Mouse (Mus musculus) megakaryocyte progenitor cell, adult 5-6 weeks (primary cell): Measurements from ENCODE around the gene Cflar. TPM values are rescaled to one million over a fixed set of nuclear protein-coding genes. Genes with fewer than 3 reads are reported as not detected.
A peak's percentile ranks its signal among the peaks of the same experiment; 100 is the strongest.

Experiments
- ATAC-seq: replicated peaks from 2 replicates; pipeline ENCODE4 v1.8.0; 2016; ENCODE audit warnings: mild to moderate bottlenecking, moderate TSS enrichment, inconsistent platforms; ENCODE audit not compliant: poor library complexity
- total RNA-seq, 2 experiments: library from RNA; stranded (forward) in 1 of 2; stranded (reverse) in 1 of 2; fragments of 157-497, 149-512 nt in 1 of 2; fragments of 200-1000 nt in 1 of 2; gene quantifications; 2 replicates each; pipeline versions ENCODE4 v1.2.3 to v1.2.4; 2015 to 2017

The Cflar gene
- total RNA-seq, 2 experiments from 2014 or later: 71.6 to 87.5 TPM

GRCm38 (mm10) chr1:58712076-58713061 lies 1.1 kb downstream of the Cflar start:
- peak; percentile 62 for ATAC-seq

DNA sequence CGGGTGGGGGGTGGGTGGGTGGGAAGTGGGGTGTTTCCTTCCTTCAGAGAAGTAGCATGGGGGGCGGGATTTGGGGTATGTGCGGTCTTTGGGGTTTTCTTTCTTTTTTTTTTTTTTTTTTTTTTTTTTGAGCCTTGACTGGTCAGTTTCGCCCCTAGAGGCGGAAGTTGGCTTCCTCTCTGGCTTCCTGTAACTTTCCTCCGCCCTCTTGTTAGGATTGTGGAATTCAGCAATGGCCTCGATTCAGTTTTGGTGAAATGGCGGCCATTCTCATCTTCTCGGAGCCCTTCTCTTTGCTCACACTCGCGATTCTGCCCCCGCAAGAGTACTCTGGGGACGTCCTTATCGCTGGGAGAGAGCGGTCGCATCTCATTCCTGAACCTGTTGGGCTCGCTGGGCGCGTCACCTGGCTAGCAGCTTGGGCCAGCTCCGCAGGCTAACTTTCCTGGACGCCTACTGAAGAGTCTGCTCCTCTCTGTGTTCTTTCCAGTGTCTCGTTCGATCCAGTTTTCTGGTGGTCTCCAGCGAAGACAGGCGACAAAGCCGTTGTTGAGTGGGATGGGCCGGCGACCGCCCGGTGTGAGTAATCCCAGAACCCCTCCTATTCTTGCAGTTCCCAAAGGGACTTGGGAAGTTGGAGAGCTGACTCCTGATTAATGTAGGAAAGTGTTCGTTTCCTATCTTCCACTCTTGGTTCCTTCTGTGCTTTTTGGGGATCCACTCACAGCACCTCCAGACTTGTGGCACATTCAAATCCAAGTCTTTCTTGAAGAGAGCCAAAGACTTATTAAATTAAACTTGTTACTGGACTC lies 2.0 kb downstream of the Cflar start:
- peak; percentile 21 for ATAC-seq

DNA sequence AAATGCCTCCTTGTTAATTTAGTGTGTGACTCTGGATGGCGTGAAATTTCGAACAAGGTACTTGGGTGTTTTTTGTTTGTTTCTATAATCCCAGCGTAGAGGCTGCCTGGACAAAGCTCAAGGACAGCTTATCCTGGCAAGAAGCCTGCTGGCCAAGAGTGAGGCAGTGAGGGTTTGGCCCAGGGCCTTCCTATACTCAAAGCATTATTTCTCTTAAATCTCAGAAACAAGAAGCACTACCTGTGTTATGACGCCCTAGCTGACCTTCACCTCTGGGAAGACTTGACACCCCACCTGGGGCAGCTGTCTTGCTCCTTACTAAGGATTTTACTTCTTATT lies 2.6 kb downstream of the Cflar start:
- no peak for ATAC-seq

GRCm38 (mm10) chr1:58714361-58714760 lies 3.1 kb downstream of the Cflar start:
- no peak for ATAC-seq

GRCm38 (mm10) chr1:58715536-58715935 lies 4.2 kb downstream of the Cflar start:
- no peak for ATAC-seq

DNA sequence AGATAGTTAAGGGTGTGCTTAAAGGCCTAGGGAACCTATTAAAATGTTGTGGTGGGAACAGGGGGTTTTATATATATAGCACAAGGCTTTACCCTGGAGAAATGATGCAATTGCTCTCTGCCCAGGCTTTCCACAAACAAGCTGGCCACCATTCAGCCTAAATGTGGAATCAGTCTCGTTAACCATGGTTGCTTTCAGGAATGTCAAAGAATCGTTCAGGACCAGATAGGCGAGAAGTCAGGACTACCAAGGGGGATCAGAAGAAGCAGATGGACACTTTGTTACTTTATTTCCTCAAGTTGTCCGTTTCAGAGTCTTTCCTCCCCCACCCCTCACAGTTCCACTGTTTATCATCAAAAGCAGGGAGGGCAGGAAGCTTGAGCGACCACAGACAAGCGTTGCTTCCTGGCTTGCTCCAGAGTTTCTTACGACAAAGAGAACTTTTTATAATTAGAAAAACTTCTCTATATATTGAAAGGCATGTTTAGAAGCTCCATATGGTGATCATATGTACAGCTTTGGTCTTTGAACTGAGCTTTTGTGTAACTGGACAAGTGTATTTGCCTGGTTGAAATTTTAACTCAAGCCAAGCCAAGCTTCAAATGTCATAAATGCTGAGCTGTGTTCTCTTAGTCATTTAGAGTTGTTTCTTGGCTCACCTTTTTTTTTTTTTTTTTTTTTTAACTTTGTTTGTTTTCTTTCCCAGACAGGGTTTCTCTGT lies 5.0 kb downstream of the Cflar start:
- ATAC-seq: 0 out of 2 replicates have a peak, but pooled peaks have one; percentile 7

DNA sequence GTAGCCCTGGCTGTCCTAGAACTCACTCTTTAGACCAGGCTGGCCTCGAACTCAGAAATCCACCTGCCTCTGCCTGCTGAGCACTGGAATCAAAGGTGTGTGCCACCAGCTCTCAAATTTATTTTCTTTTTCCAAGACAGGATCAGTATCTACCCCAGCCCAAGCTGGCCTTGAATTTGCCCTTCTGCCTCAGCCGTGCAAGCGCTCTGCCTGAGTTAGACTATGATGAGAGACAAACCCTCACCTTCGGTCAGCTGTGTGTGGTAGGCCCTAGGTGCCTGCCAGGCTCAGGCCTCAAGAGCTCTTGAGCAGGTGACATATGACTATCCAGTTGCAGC lies 5.5 kb downstream of the Cflar start:
- ATAC-seq: no peak

DNA sequence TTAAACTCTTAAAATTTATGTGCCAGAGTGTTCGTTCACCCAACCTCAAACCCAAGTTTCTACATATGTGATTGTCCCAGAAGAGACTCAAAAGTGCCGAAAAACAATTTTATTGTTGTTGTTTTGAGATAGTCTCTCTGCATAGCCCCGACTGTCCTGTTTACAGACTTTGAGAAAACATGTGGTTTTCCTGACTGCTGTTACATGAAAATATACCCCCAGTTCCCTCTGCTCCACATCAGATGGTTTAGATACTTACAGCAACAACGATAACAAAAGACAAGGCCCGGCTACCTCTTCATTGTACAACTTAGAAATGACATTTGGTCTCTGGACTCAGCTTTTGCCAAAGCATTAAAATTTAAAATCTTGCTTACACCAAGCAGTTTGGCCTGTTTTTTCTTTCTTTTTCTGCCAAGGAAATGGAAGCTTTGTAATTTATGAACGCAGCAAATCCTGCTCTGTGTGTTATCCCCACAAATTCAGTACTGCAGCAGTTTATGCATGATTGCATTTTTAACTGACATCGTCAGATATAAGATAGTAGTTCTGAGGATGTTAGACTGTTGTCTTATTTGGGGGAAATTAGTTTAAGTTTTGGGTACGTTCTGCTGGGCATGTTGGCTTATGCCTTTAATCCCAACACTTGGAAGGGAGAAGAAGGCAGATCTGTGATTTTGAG lies 6.4 kb downstream of the Cflar start:
- no peak for ATAC-seq

- peak; percentile 21 for ATAC-seq
These were observed 8.1 kb downstream of the Cflar start for GRCm38 (mm10) chr1:58719356-58719945.

DNA sequence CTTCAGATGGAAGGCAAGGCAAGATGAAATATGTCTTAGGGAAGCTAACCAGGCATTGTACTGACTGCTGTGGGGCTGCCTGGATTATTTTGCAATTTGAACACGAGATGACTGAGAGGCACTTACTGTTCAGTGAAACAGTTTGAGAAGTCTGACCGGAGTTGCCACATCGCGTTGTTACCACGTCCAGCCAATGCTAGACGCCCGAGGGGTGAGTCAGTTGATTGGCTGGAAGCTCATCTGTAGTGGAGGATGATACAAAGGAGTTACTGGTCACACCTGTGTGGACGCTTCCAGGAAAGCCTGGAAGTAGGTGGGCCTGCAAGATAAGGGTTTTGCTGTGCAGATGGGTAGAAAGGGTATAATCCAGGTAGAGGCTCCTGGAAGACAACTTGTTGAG lies 8.8 kb downstream of the Cflar start:
- ATAC-seq: peak; percentile 61

DNA sequence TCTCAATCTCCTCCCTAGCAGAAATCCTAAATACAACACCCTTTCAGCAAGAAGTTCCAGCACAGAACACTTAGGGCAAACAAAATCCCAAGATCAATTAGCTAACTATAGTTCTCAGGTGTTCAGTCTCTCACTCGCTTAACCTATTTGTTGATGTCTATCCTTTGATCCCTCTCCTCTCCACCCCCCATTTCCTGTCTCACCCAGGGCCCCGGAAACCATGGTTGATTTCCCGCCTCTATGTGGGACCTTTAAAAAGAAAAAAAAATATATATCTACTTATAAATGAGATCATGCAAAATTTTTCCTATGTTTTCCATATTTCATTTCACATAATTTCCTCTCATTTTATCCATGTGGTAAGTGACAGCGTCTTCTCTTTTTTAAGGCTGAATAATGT lies 9.7 kb downstream of the Cflar start:
- no peak for ATAC-seq

GRCm38 (mm10) chr1:58722115-58722938 lies 11.0 kb downstream of the Cflar start:
- ATAC-seq: no peak

DNA sequence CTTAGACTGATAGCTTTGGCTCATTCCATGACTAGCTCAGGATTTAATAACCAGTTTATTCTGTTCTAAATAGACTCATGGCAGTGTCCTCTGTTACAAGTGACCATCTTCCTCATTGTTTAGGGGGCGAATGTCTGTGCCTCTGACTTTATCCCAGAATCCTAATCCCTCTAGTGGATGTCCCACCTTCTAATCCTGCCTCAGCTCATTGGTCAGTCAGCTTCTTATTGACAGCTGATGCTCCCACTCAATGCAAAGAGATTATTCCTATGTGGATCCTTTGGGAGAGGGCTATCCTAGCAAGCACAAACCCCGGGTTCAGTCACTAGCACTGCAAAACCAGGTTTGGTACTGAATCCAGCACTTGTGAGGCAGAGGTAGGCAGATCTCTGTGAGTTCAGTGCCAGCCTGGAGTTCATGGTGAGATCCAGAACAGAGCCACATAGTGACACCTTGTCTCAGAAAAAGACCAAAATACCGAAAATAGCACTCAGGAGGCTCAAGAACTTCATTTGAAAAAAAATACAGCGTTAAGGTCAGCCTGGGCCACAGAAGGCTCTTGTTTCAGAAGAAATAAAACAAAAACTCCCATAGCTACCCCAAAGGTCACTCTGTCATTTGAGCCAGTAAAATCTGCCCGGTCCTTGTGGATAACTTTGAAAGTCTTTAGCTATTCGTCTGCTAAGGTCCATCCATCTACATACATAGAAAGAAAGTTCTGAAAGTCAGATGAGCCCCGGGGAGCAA lies 11.9 kb downstream of the Cflar start:
- ATAC-seq: no peak

- no peak for ATAC-seq
These were observed 12.6 kb downstream of the Cflar start for GRCm38 (mm10) chr1:58723809-58724405.

- ATAC-seq: no peak
These were observed 13.2 kb downstream of the Cflar start for GRCm38 (mm10) chr1:58724533-58724932.

GRCm38 (mm10) chr1:58725095-58725494 lies 13.8 kb downstream of the Cflar start:
- ATAC-seq: no peak

DNA sequence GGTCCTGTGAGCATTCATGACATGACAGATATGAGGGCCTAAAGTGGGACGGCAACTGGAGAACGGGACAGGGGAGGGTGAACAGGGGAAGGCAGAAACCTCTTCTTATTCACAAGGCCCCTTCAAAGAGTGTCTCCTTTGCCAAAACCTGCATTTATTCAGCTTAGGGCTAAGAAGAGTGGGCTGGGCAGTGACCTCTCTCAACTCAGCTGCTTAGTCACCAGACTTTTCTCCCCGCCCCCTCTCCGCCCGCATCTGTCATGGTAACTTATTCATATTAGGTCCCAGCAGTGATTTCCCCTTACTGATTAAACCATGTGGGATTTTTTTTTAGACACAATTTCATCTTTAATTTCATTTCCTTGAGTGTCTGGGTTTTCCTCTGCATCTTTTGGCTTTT lies 14.5 kb downstream of the Cflar start:
- ATAC-seq: no peak

DNA sequence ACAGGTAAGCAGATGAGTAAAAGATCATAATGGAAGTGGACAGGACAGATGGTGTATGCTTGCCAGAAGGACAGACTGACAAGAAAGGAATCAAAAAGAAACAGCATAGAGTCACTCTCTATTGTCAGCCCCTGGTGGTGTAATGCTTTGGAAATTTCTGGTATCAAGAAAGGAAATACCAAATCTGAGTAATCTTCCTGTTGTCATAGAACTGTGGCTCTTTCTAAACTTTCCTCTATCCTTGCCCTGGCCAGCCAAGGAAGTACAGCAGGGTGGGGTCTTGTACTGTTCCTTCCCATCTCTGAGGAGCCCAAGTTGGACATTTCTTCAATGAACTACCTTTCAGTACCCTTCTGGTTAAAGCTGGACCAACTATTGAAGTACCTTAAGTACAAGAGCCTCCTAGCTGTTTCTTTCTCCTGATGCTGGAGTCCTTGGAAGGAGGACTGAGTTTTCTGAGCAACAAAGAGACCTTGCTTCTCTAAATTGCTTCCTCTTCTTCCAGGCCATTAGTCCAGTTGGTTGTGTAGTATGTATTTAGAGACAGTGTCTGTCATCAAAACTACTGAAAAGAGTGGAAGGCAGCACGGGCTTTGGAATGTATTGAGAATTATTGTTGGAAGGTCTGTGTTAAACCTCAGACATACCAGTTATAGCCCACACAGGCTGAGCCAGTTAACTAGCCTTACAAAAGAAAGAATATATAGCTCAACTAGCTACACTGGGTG lies 15.9 kb downstream of the Cflar start:
- peak; percentile 62 for ATAC-seq
